Mouse (Mus musculus): ENCODE data around the gene Rbpj. TPM values are rescaled to one million over a fixed set of nuclear protein-coding genes. Genes with fewer than 3 reads are reported as not detected.
"Not testable (repeated sequence)": the region's sequence is repeated elsewhere in the genome, so short reads cannot be mapped to it uniquely, and the experiment has no call there.

The Rbpj gene
- polyA plus RNA-seq, 1 experiment from 2014 or later, result 54.7 TPM

GRCm38 (mm10) chr5:53673493-53674150, 207.7 kb downstream of the Rbpj start:
- H3K9ac ChIP-seq (ENCODE audit: low read length); H3K27me3 ChIP-seq (ENCODE audit: control insufficient read depth, insufficient read depth, low read length); H3K4me2 ChIP-seq (ENCODE audit: low read depth, severe bottlenecking); H3K27ac ChIP-seq (replicated peaks; ENCODE audit: low read depth, low read length); H3K9me3 ChIP-seq (ENCODE audit: control insufficient read depth, low read length); H3K4me3 ChIP-seq (ENCODE audit: low read depth, low read length); H3K4me1 ChIP-seq (ENCODE audit: control insufficient read depth, insufficient read depth, low read length); ATAC-seq (ENCODE audit: insufficient number of reproducible peaks, low FRiP score, low TSS enrichment, low read depth); DNase-seq (ENCODE audit: low spot score); H3K36me3 ChIP-seq (ENCODE audit: control insufficient read depth, insufficient read depth, low read length): not testable (repeated sequence)
- 87% methylated on average over 5 of the region's 6 CpGs for WGBS

GRCm38 (mm10) chr5:53676671-53677070, 210.7 kb downstream of the Rbpj start:
- H3K4me1 ChIP-seq (ENCODE audit: control insufficient read depth, insufficient read depth, low read length), result no peaks in the 10 kb centered on the region
- 86% methylated on average over 8 of the region's 8 CpGs for WGBS

GRCm38 (mm10) chr5:53678036-53678767, 212.2 kb downstream of the Rbpj start:
- no peaks in the 10 kb centered on the region for H3K36me3 ChIP-seq (ENCODE audit: control insufficient read depth, insufficient read depth, low read length)
- no peaks in the 10 kb centered on the region for H3K9me3 ChIP-seq (ENCODE audit: control insufficient read depth, low read length)
- H3K4me2 ChIP-seq (ENCODE audit: low read depth, severe bottlenecking), result no peak overlapping the region
- no peak overlapping the region for H3K4me3 ChIP-seq (ENCODE audit: low read depth, low read length)
- H3K27me3 ChIP-seq (ENCODE audit: control insufficient read depth, insufficient read depth, low read length), result no peaks in the 10 kb centered on the region
- 59% methylated on average over 13 of the region's 13 CpGs for WGBS
- no peak overlapping the region for H3K27ac ChIP-seq (replicated peaks; ENCODE audit: low read depth, low read length)
- no peak for DNase-seq (ENCODE audit: low spot score)
- H3K9ac ChIP-seq (ENCODE audit: low read length), result no peak overlapping the region
- H3K4me1 ChIP-seq (ENCODE audit: control insufficient read depth, insufficient read depth, low read length), result no peaks in the 10 kb centered on the region
- no peak for ATAC-seq (ENCODE audit: insufficient number of reproducible peaks, low FRiP score, low TSS enrichment, low read depth)

More at GRCm38 (mm10) chr5:53676671-53677070, 210.7 kb downstream of the Rbpj start:
- Histone ChIP-seq H3K36me3 (ENCODE audit: control insufficient read depth, insufficient read depth, low read length) (no peaks in the 10 kb centered on the region), H3K9me3 (ENCODE audit: control insufficient read depth, low read length) (no peaks in the 10 kb centered on the region), H3K27me3 (ENCODE audit: control insufficient read depth, insufficient read depth, low read length) (no peaks in the 10 kb centered on the region), H3K27ac (replicated peaks; ENCODE audit: low read depth, low read length) (no peak overlapping the region), H3K4me3 (ENCODE audit: low read depth, low read length) (no peak overlapping the region), H3K4me2 (ENCODE audit: low read depth, severe bottlenecking) (no peak overlapping the region), H3K9ac (ENCODE audit: low read length) (no peak overlapping the region)
- DNase-seq (ENCODE audit: low spot score) (no peak), ATAC-seq (ENCODE audit: insufficient number of reproducible peaks, low FRiP score, low TSS enrichment, low read depth) (no peak)

GRCm38 (mm10) chr5:53679651-53680050, 213.7 kb downstream of the Rbpj start:
- Histone ChIP-seq H3K9ac (ENCODE audit: low read length) (no peak overlapping the region), H3K4me2 (ENCODE audit: low read depth, severe bottlenecking) (no peak overlapping the region), H3K36me3 (ENCODE audit: control insufficient read depth, insufficient read depth, low read length) (no peaks in the 10 kb centered on the region), H3K27me3 (ENCODE audit: control insufficient read depth, insufficient read depth, low read length) (no peaks in the 10 kb centered on the region), H3K4me3 (ENCODE audit: low read depth, low read length) (no peak overlapping the region), H3K27ac (replicated peaks; ENCODE audit: low read depth, low read length) (no peak overlapping the region), H3K9me3 (ENCODE audit: control insufficient read depth, low read length) (no peaks in the 10 kb centered on the region), H3K4me1 (ENCODE audit: control insufficient read depth, insufficient read depth, low read length) (no peaks in the 10 kb centered on the region)
- WGBS, result 49% methylated on average over 6 of the region's 6 CpGs
- DNase-seq (ENCODE audit: low spot score) (no peak), ATAC-seq (ENCODE audit: insufficient number of reproducible peaks, low FRiP score, low TSS enrichment, low read depth) (no peak)

- Histone ChIP-seq H3K4me2 (ENCODE audit: low read depth, severe bottlenecking) (no peak overlapping the region), H3K9ac (ENCODE audit: low read length) (no peak overlapping the region), H3K27me3 (ENCODE audit: control insufficient read depth, insufficient read depth, low read length) (no peaks in the 10 kb centered on the region), H3K4me3 (ENCODE audit: low read depth, low read length) (no peak overlapping the region), H3K27ac (replicated peaks; ENCODE audit: low read depth, low read length) (no peak overlapping the region), H3K4me1 (ENCODE audit: control insufficient read depth, insufficient read depth, low read length) (no peaks in the 10 kb centered on the region), H3K36me3 (ENCODE audit: control insufficient read depth, insufficient read depth, low read length) (no peaks in the 10 kb centered on the region), H3K9me3 (ENCODE audit: control insufficient read depth, low read length) (no peaks in the 10 kb centered on the region)
- 84% methylated on average over 3 of the region's 3 CpGs for WGBS
- DNase-seq (ENCODE audit: low spot score) (no peak), ATAC-seq (ENCODE audit: insufficient number of reproducible peaks, low FRiP score, low TSS enrichment, low read depth) (no peak)
Observed at GRCm38 (mm10) chr5:53683916-53684315, 218.0 kb downstream of the Rbpj start.

- Histone ChIP-seq H3K4me3 (ENCODE audit: low read depth, low read length) (no peak overlapping the region), H3K4me2 (ENCODE audit: low read depth, severe bottlenecking) (no peak overlapping the region), H3K36me3 (ENCODE audit: control insufficient read depth, insufficient read depth, low read length) (no peaks in the 10 kb centered on the region), H3K9ac (ENCODE audit: low read length) (no peak overlapping the region), H3K27me3 (ENCODE audit: control insufficient read depth, insufficient read depth, low read length) (no peaks in the 10 kb centered on the region), H3K27ac (replicated peaks; ENCODE audit: low read depth, low read length) (no peak overlapping the region), H3K9me3 (ENCODE audit: control insufficient read depth, low read length) (no peaks in the 10 kb centered on the region), H3K4me1 (ENCODE audit: control insufficient read depth, insufficient read depth, low read length) (no peaks in the 10 kb centered on the region)
- ATAC-seq (ENCODE audit: insufficient number of reproducible peaks, low FRiP score, low TSS enrichment, low read depth) (no peak), DNase-seq (ENCODE audit: low spot score) (no peak)
- WGBS, result 91% methylated on average over 1 of the region's 1 CpGs
Observed at GRCm38 (mm10) chr5:53684417-53684816, 218.5 kb downstream of the Rbpj start.

- H3K36me3 ChIP-seq (ENCODE audit: control insufficient read depth, insufficient read depth, low read length), result no peaks in the 10 kb centered on the region
- no peaks in the 10 kb centered on the region for H3K9me3 ChIP-seq (ENCODE audit: control insufficient read depth, low read length)
- no peaks in the 10 kb centered on the region for H3K27me3 ChIP-seq (ENCODE audit: control insufficient read depth, insufficient read depth, low read length)
- no peak overlapping the region for H3K4me2 ChIP-seq (ENCODE audit: low read depth, severe bottlenecking)
- no peaks in the 10 kb centered on the region for H3K4me1 ChIP-seq (ENCODE audit: control insufficient read depth, insufficient read depth, low read length)
- DNase-seq (ENCODE audit: low spot score) (no peak), ATAC-seq (ENCODE audit: insufficient number of reproducible peaks, low FRiP score, low TSS enrichment, low read depth) (no peak)
- no peak overlapping the region for H3K27ac ChIP-seq (replicated peaks; ENCODE audit: low read depth, low read length)
- H3K4me3 ChIP-seq (ENCODE audit: low read depth, low read length), result no peak overlapping the region
- 82% methylated on average over 4 of the region's 4 CpGs for WGBS
- H3K9ac ChIP-seq (ENCODE audit: low read length), result no peak overlapping the region
Observed at GRCm38 (mm10) chr5:53685623-53686022, 219.7 kb downstream of the Rbpj start.

GRCm38 (mm10) chr5:53686379-53686778, 220.4 kb downstream of the Rbpj start:
- Histone ChIP-seq H3K4me2 (ENCODE audit: low read depth, severe bottlenecking) (no peak overlapping the region), H3K9me3 (ENCODE audit: control insufficient read depth, low read length) (no peaks in the 10 kb centered on the region), H3K4me3 (ENCODE audit: low read depth, low read length) (no peak overlapping the region), H3K4me1 (ENCODE audit: control insufficient read depth, insufficient read depth, low read length) (no peaks in the 10 kb centered on the region), H3K27me3 (ENCODE audit: control insufficient read depth, insufficient read depth, low read length) (no peaks in the 10 kb centered on the region), H3K36me3 (ENCODE audit: control insufficient read depth, insufficient read depth, low read length) (no peaks in the 10 kb centered on the region), H3K9ac (ENCODE audit: low read length) (no peak overlapping the region), H3K27ac (replicated peaks; ENCODE audit: low read depth, low read length) (no peak overlapping the region)
- no peak for DNase-seq (ENCODE audit: low spot score)
- no peak for ATAC-seq (ENCODE audit: insufficient number of reproducible peaks, low FRiP score, low TSS enrichment, low read depth)
- 81% methylated on average over 2 of the region's 2 CpGs for WGBS
